ENCODE assay signal across 8 mouse cellular contexts in genomic region chr2:156196302-156197128, GRCm38 (mm10). TPM values are rescaled to one million over a fixed set of nuclear protein-coding genes. Genes with fewer than 3 reads are reported as not detected.
DNase-seq lines count a peak whose midpoint lies in the region; ATAC-seq and TF ChIP-seq lines count a peak whose summit lies in the region.

Gene Phf20 (plus strand): TSS chr2:156196466.

- H3K79me2 ChIP-seq in liver, adult 2 months (ENCODE audit: control insufficient read depth, insufficient read depth, low read length): peaks cover 14% of the 10 kb centered on the region; the same call in 1 of the 2 replicates
- peaks cover 46% of the 10 kb centered on the region for H3K79me2 ChIP-seq in myocyte (ENCODE audit: control insufficient read depth, insufficient read depth)

- DNase-seq in A20 (ENCODE audit: low read depth, low spot score): peak; percentile 99
- DNase-seq in heart, embryonic 10.5 days (ENCODE audit: low spot score): peak; percentile 99
- DNase-seq in liver, adult 2 months (ENCODE audit: extremely low read depth, low read depth, low spot score): peak; percentile 79
- DNase-seq in splenic B cell, adult 2 months (ENCODE audit: low read depth, low spot score): peak; percentile 99

- H3K9ac ChIP-seq in kidney, embryonic 15.5 days: peak within 1 kb of the TSS; percentile 86
- H3K9ac ChIP-seq in liver, adult 2 months (ENCODE audit: low read depth, low read length): peak within 1 kb of the TSS; percentile 85

- peaks cover 35% of the 10 kb centered on the region for H3K4me1 ChIP-seq in bone marrow macrophage, adult 2 months (ENCODE audit: control insufficient read depth, insufficient read depth, low read length)
- H3K4me1 ChIP-seq in embryonic fibroblast, embryonic 13.5 days (ENCODE audit: control insufficient read depth, insufficient read depth, low read length): peaks cover 7% of the 10 kb centered on the region
- peaks cover 18% of the 10 kb centered on the region for H3K4me1 ChIP-seq in heart, embryonic 10.5 days
- peaks cover 31% of the 10 kb centered on the region for H3K4me1 ChIP-seq in kidney, embryonic 15.5 days
- H3K4me1 ChIP-seq in liver, adult 2 months (ENCODE audit: control insufficient read depth, insufficient read depth, low read length): peaks cover 15% of the 10 kb centered on the region

- H3K36me3 ChIP-seq in heart, embryonic 10.5 days: peaks cover 14% of the 10 kb centered on the region
- H3K36me3 ChIP-seq in kidney, embryonic 15.5 days: peaks cover 16% of the 10 kb centered on the region
- no peaks in the 10 kb centered on the region for H3K36me3 ChIP-seq in liver, adult 2 months (ENCODE audit: control insufficient read depth, insufficient read depth, low read length)
- H3K36me3 ChIP-seq in myocyte (ENCODE audit: control insufficient read depth, insufficient read depth): peaks cover 4% of the 10 kb centered on the region
- H3K36me3 ChIP-seq in splenic B cell, adult 2 months (ENCODE audit: control insufficient read depth, insufficient read depth, low read length, poor library complexity, severe bottlenecking): no peaks in the 10 kb centered on the region

- peak within 1 kb of the TSS; percentile 87 for H3ac ChIP-seq in myocyte (ENCODE audit: control insufficient read depth, insufficient read length)

- no peaks in the 10 kb centered on the region for H3K27me3 ChIP-seq in heart, embryonic 10.5 days (ENCODE audit: insufficient read depth, poor library complexity, severe bottlenecking)
- H3K27me3 ChIP-seq in kidney, embryonic 15.5 days: no peaks in the 10 kb centered on the region
- H3K27me3 ChIP-seq in liver, adult 2 months (ENCODE audit: control insufficient read depth, insufficient read depth, low read length): no peaks in the 10 kb centered on the region
- no peaks in the 10 kb centered on the region for H3K27me3 ChIP-seq in myocyte (ENCODE audit: control insufficient read depth, insufficient read depth, insufficient read length)
- no peaks in the 10 kb centered on the region for H3K27me3 ChIP-seq in splenic B cell, adult 2 months (ENCODE audit: control insufficient read depth, insufficient read depth, low read length, poor library complexity, severe bottlenecking)

- peak within 1 kb of the TSS; percentile 80 for H3K27ac ChIP-seq in bone marrow macrophage, adult 2 months (ENCODE audit: insufficient read depth, low read depth, low read length)
- H3K27ac ChIP-seq in embryonic fibroblast, embryonic 13.5 days (ENCODE audit: insufficient read depth, low read length): peak within 1 kb of the TSS; percentile 75
- H3K27ac ChIP-seq in heart, embryonic 10.5 days: peak within 1 kb of the TSS; percentile 98
- H3K27ac ChIP-seq in kidney, embryonic 15.5 days: peak within 1 kb of the TSS; percentile 99
- peak within 1 kb of the TSS; percentile 85 for H3K27ac ChIP-seq in liver, adult 2 months (replicated peaks; ENCODE audit: insufficient read depth, low read depth, low read length)

- H3K9me3 ChIP-seq in heart, embryonic 10.5 days: no peaks in the 10 kb centered on the region
- H3K9me3 ChIP-seq in kidney, embryonic 15.5 days (replicated peaks): no peaks in the 10 kb centered on the region

- under 1% methylated on average over 88 of the region's 88 CpGs for WGBS in heart, embryonic 10.5 days
- under 1% methylated on average over 86 of the region's 88 CpGs for WGBS in kidney, embryonic 15.5 days
- WGBS in liver, adult 2 months: under 1% methylated on average over 78 of the region's 88 CpGs

- TF ChIP-seq POLR2A in bone marrow macrophage, adult 2 months (IDR thresholded peaks at IDR 0.05; ENCODE audit: borderline replicate concordance, low read depth, low read length): no peak
- TF ChIP-seq POLR2A in embryonic fibroblast, embryonic 13.5 days (IDR thresholded peaks at IDR 0.05; ENCODE audit: low read depth, low read length): peak; percentile 83
- peak; percentile 32; the same call in 1 of the 2 replicates for TF ChIP-seq POLR2A in liver, adult 2 months (IDR thresholded peaks at IDR 0.05; ENCODE audit: extremely low read depth, insufficient read depth, low read length)
- peak; percentile 96 for TF ChIP-seq POLR2A in myocyte (IDR thresholded peaks at IDR 0.05; ENCODE audit: insufficient read length, low read depth)

- TF ChIP-seq CTCF in bone marrow macrophage, adult 2 months (IDR thresholded peaks at IDR 0.05; ENCODE audit: low read depth, low read length): no peak
- no peak for TF ChIP-seq CTCF in embryonic fibroblast, embryonic 13.5 days (IDR thresholded peaks at IDR 0.05; ENCODE audit: borderline replicate concordance, insufficient read depth, low read length)
- no peak for TF ChIP-seq CTCF in liver, adult 2 months (IDR thresholded peaks at IDR 0.05; ENCODE audit: low read depth, low read length)

- peak; percentile 98 for ATAC-seq in kidney, embryonic 15.5 days (replicated peaks; ENCODE audit: low FRiP score)

- peak within 1 kb of the TSS; percentile 71 for H3K4me2 ChIP-seq in kidney, embryonic 15.5 days
- H3K4me2 ChIP-seq in myocyte (ENCODE audit: low read depth): peak within 1 kb of the TSS; percentile 90

- H3K4me3 ChIP-seq in bone marrow macrophage, adult 2 months (ENCODE audit: insufficient read depth, low read length): peak within 1 kb of the TSS; percentile 72
- H3K4me3 ChIP-seq in embryonic fibroblast, embryonic 13.5 days (ENCODE audit: insufficient read depth, low read length): peak within 1 kb of the TSS; percentile 88
- H3K4me3 ChIP-seq in heart, embryonic 10.5 days: peak within 1 kb of the TSS; percentile 85
- H3K4me3 ChIP-seq in kidney, embryonic 15.5 days (replicated peaks): peak within 1 kb of the TSS; percentile 88
- peak within 1 kb of the TSS; percentile 80 for H3K4me3 ChIP-seq in liver, adult 2 months (ENCODE audit: insufficient read depth, low read depth, low read length)
- H3K4me3 ChIP-seq in myocyte: peak within 1 kb of the TSS; percentile 66

TF ChIP-seq in myocyte, 11 proteins besides CTCF, POLR2A, EP300 and RAD21:
- TF ChIP-seq USF1 (IDR thresholded peaks at IDR 0.05; ENCODE audit: low read depth): peak; percentile 92
- no peak for TF ChIP-seq TCF12 (IDR thresholded peaks at IDR 0.05; ENCODE audit: insufficient read depth, poor library complexity, severe bottlenecking)
- TF ChIP-seq MYOD1 (IDR thresholded peaks at IDR 0.05; ENCODE audit: control insufficient read depth in 1 of 3, insufficient read length in 2 of 3, low read depth in 2 of 3): peak in 1 of 3 experiments; percentile 60
- peak; percentile 92 for TF ChIP-seq POLR2AphosphoS2 (IDR thresholded peaks at IDR 0.05; ENCODE audit: insufficient read length, low read depth)
- no peak for TF ChIP-seq E2F4 (IDR thresholded peaks at IDR 0.05; ENCODE audit: insufficient read depth)
- TF ChIP-seq SRF (IDR thresholded peaks at IDR 0.05; ENCODE audit: control insufficient read depth, insufficient read length, low read depth): no peak
- TF ChIP-seq TCF3 (IDR thresholded peaks at IDR 0.05; ENCODE audit: insufficient read length, low read depth): peak; percentile 16
- TF ChIP-seq MYOG (IDR thresholded peaks at IDR 0.05; ENCODE audit: control insufficient read depth in 1 of 3, insufficient read depth in 1 of 3, insufficient read length in 2 of 3, low read depth in 2 of 3): peak in 2 of 3 experiments; percentile 24 to 50
TF ChIP-seq in myocyte: peak in this region for 5.

RNA-seq across cellular contexts. Expression of gene Phf20, which starts in this region (rescaled TPM):
- polyA plus RNA-seq in bone marrow macrophage, adult 2 months (2012; ENCODE audit: insufficient read depth, insufficient read length, missing spikeins): 42.7 and 46.1 TPM in 2 replicates
- 32.3 and 39.4 TPM in 2 replicates for polyA plus RNA-seq in embryonic fibroblast, embryonic 13.5 days (2011; ENCODE audit: insufficient read length, low read depth, missing spikeins)
- polyA plus RNA-seq in heart, embryonic 10.5 days (2016; fragmentation: Nextera tagmentation; extraction: Ambion mirVana): 45.5 and 51.6 TPM in 2 replicates
- polyA plus RNA-seq in kidney, embryonic 15.5 days (2015; fragmentation: Nextera tagmentation; extraction: Ambion mirVana): 78.4 and 79.3 TPM in 2 replicates
- 5.6 and 6.2 TPM in 2 replicates for total RNA-seq in liver, adult 2 months (2014; rRNA removed)
- 2.9 and 3.1 TPM in 2 replicates for polyA plus RNA-seq in liver, adult 2 months (2012; rRNA removed)
- 13.4 TPM for polyA plus RNA-seq in myocyte (2012; fragmentation: generic; extraction: Trizol)

Comparison
In these comparisons a context has a peak if more than half of its experiments do, and no peak if none do; other contexts are left out.
1. Peak in every context shown above with its lines: DNase-seq, ATAC-seq, H3K4me3 ChIP-seq and H3K27ac ChIP-seq.